Mouse (Mus musculus): ENCODE results near the gene Ccdc149.

Ccdc149 gene

DNA sequence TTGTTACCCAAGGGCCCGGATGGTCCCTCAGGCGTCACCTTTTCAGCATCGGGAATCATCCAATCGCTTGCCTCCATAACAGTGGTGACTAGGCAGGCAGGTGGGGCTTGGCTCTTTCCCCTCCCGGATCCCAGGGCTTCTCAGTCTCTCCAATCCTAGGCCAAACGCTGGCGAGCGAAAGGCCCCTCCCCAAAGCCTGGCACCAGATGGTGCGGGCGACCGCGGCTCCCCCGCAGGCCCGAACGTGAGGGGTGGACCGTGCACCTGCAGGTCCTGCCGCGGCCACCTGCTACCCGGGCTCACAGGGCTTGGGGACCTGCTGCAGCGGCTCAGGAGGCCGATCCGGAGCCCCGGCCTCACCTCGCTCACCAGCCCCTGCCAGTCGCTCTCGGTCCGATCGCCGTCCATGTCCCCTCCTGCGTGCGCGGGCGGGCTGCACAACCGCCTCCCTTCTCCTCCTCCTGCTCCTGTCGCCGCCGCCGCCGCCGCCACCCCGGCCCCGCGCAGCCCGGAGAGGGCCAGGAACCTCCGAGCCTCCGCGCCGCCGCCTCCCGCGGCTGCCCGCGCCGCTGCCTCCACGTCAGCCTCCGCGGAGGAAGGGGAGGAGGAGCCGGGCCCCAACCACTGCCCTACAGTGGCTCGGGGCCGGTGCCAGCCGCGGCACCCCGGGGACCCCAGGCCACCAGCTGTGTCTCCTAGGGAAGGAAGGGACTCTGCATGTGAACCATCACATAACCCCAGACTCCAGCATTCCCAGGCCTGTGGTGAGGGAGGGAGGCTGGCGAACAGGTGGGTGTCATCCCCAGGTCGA, at the start of gene Ccdc149:
Gene Ccdc149, minus strand, starts transcription at position 531 of the 811 bp plus-strand sequence.
- DNase-seq (ENCODE audit: low spot score), result no peak

DNA sequence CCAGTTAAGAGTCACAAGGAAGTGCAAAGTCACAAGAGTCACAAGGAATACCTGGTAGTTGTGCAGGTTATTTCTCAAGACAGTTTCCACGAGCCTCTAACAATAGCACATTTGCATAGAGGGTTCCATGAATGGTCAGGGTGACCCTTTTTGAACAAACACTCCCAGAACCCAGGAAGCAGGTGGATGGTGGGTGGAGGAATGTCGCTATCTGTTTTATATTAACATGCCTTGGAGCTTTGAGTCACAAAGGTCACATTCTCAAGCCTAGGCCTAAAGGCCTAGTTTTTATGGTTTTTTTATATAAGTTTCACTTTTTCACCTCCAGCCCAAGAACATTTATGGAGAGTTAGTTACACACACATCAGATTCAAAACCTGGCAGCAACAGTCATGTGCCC, 48.6 kb upstream of the Ccdc149 start:
- no peak for DNase-seq (ENCODE audit: low spot score)

DNA sequence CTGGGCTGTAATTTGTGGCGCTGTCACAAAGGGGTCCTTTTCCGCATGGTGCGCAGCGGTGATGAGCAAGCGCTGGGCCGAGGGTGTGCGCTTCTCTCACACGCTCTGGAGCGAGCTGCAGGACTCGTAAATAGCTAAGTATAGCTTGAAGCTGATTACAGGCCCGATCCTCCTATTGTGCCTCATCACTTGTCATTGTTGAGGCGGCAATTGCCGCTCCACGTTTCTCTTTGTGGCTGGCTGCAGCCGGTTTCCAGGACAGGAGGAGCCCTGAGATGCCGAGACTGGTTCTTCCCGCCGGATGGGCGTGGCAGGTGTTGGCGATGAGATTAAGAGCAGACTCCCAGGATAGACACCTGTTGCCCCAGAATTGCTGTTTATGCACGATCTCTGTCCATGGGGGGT, 44.8 kb upstream of the Ccdc149 start:
- peak; percentile 21 for DNase-seq (ENCODE audit: low spot score)

DNA sequence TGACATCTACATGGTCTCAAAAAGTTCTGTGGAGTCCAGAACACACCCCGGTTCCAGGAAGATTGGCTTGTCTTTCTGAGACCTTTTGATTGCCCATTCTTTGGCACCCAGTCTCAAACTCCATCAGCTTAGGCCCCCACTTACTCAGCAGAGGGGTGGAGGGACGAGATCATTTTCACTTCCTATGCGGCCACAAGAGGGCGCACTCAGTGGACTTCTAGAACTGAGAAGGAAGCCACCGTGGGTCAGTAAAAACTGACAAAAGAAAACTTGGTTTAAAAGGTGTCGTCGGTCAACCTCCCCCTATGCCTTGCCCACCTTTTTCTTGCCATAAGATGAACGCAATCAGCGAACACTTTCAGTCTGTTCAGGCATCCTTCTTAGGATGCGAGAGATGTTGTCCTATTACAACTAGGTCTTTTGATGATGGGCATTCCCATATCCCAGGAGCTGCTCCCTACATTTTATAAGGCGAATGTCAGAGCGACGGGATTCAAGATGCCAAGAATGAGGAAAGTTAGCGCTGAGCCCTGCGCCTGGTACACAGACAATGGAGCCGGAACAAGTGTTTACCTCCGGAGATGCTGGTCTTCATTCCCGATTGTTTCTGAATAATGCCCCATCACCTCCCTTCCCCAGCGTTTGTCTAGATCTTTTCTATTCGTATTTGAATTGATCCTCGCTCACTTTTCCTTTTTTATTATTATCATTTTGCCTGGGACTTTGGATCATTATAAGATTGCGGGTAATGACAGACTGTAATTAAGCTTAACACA, 44.1 kb upstream of the Ccdc149 start:
- DNase-seq (ENCODE audit: low spot score), result peak; percentile 69

DNA sequence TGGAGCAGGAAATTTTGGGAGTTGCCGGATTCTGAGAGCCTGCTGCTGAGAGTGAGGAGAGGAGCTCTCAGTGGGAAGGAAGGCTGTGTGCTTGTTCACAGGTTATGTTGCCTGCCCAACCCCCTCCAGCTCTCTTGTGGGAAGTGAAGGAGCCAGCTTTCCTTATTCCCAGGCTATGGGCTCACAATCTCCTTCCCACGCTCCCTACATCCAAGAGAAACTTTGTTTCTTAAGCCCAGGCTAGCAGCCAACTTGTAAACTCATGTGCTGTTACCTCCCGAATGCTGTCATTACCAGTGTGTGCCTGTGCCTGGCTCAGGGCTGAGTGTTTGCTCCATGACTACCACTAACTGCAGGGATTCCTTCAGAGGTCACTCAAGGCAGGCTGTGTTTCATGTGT, 39.8 kb upstream of the Ccdc149 start:
- no peak for DNase-seq (ENCODE audit: low spot score)

DNA sequence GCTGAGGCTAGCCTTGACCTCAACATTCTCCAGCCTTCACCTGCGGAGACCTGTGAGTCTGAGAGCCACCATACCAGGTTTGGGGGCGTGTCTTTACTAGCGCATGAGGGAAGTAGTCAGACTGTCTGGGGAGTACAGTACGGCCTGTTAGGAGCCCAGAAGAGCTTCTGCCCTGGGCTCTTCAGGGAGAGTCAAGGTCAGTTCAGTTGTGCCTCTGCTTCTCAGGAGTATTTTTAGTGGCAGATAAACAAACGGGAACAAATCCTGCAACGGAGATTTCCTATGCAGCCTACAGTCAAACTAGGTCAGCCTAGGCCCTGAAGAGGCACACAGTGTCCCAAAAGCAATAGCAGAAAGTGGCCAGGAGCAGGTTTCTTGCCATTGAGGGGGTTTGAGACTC, 38.1 kb upstream of the Ccdc149 start:
- DNase-seq (ENCODE audit: low spot score), result no peak

DNA sequence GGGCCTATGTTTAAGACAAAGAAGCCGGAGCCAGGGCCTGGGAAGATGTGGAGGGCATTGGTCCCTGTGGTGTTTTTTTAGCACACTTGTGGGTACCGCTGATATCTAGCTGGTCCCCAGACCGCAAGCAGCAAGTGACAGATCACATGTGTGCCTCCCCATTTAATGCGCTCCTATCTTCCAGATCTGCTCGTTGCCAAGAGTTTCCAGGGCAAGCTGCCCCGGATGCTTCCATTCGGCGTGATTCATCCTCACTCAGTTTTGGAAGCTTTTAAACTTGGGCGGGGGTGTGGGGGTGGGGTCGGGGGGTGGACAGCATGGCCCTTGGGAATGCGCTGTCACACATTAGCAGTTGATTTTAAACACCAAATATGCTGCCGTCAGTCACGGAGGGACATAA, 33.3 kb upstream of the Ccdc149 start:
- peak; percentile 42 for DNase-seq (ENCODE audit: low spot score)

DNA sequence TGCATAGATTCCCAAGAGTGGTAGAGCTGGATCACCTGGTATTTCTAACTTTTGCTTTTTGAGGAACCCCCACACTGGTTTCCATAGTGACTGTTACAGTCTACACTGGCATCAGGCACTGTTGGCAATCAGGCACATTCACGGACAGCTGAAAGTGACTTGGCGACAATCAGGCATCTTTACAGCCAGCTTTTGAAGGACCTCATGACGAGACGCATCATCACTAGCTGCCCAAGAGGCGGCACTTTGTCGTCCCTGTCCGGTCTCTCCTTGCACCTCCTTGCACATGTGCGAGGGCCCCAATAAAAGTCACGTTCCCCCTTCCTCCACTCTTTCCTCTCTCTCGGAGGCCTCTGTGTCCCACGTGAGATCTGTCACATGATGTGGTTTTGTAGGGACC, 32.8 kb upstream of the Ccdc149 start:
- DNase-seq (ENCODE audit: low spot score), result peak; percentile 59

DNA sequence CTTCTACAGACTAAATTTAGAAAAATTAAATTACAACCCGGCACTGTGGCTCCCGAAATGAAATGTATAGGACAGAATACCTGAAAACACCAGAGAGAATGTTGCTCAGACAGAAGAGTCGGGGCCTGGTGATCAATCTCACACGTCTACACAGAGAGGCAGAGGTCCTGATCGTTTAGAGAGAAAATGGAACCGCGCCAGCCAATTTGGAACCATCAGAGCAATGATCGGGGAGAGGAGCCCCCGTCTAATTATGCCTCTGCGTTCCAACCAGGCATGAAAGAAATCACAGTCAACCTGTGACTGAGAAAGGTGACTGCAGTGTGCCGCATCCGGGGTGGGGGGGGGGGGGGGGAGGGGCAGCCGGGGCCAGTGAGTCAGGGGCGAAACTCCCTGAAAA, 24.4 kb upstream of the Ccdc149 start:
- DNase-seq (ENCODE audit: low spot score), result no peak

DNA sequence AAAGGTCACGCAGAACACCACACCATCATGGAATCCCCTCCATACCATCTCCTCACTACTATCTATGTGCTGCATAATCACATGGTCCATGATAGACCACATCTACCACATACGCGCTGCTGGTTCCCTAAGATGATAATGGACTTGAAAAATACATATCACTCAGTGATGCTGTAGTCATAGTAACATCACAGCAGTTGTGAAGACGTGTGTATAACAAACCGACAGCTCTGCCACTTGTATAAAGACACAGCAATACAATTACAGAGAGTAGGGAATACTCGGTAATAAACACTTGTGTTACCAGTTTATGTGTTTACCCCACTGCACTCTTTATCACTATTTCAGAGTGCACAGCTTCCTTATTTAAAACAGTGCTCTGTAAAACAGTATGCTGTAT, 20.2 kb upstream of the Ccdc149 start:
- DNase-seq (ENCODE audit: low spot score), result no peak

DNA sequence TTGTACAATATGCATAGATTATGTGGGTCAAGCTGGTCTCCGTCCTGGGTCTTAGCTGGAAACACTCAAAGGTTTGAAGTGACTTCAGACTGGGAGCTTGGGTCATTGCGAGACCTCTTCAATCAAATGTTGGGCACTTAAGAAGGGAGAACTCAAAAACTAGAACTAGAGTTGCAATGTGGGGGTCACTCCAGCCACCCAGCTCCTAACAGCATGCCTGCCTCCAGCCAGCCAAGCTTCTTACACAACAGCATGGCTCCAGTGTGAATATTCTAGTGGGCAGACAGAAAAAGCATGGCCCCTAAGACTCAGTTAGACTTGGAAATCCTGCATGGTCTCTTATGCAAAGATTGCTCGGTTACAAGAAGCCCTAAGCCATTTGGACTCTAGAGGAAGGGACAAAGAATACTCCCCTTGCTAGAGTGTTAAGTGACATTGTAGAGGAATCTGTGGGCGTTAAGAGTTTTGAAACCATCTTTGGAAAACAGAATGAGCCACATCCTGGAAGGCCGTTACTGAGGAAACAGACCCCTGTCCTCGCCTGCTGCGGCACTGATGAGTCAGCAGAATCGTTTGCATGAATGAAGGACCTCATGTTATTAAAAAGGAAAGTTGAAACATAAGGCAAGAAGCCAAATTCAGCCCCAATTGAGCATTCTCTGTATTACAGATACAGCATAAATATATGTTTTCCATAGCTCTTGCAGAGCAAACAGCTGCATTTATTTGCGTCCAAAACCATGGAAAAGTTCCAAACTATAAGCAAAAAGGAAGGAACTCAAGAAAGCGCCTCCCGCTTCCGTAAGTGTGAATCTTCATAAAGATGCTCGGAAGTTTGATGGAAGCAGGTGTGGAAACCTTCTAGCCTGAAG, 16.5 kb upstream of the Ccdc149 start:
- no peak for DNase-seq (ENCODE audit: low spot score)

DNA sequence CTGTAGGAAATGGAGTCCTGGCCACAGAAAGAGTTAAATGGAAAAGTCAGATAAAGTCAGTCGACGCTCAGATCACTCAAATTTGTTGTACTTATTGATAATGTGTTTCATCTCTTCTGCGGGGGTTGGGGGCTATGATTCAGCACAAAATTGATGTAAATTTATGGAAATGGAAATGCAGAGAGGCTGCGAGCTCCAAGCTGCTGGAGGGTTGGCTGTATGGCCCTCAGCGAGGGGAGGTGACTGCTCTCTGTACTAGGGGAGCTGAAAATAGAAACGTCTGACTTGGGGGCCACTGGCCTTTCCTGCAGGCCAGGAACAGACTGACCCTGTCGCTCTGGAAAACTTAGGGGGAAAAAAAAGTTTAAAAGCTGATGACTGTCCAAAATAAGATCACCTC, 5.5 kb upstream of the Ccdc149 start:
- no peak for DNase-seq (ENCODE audit: low spot score)

DNA sequence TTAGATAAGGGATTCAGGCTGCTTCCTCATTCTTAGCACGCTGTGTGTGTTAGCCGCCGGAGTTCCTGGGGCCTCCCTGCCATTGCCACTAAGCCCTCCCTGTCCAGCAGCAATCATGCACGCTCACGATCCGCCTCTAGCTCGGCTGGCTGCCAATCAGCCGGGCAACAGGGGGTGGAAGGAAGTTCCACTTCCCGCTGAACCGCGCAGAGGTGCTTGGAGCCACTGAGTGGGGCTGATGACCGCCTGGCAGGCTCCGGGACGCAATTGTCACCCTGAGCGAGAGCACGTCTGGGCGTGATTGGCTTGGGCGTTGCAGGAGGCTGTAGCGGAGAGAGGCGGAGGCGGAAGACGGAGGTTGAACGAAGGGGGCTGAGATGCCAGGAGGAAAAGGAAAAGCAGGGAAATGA, 5.0 kb upstream of the Ccdc149 start:
- no peak for DNase-seq (ENCODE audit: low spot score)

DNA sequence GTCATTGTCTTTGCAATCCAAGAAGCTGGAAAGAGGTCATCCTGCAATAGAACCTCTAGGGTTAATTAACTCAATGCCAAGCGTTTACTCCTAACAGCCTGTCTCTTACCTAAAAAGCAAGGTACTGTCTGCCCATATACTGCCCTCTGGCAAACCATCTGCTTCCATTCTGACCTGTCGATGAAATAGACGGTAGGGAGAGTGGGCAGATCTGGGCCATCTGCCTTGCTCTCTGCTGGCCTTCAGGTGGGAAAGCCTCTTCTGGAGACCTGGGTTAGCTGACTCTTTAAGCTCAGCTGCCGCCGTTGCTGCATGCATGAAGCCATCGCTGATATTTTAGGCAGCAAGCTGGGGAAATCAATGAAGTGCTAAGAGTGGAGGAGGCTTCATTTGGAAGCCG, 2.7 kb upstream of the Ccdc149 start:
- DNase-seq (ENCODE audit: low spot score), result no peak

DNA sequence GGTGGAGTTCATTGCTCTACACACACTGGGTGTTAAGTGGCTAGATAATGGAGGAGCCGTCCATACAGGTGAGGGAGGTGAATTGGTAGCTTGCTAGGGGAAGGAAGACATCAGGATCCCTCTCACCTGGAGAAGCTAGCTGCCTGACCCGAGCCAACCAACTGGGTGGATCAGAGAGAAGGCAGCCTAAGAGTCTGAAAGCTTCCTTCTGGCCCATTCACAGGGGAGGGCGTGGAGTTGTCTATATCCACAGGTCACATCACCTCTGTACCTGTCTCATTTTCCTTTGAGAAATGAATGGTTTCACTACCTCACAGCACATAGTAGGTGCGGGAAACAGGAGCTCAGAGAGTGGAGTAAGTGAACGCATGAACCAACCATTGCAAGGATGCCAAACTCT, 770 bp downstream of the Ccdc149 start:
- DNase-seq (ENCODE audit: low spot score), result no peak

DNA sequence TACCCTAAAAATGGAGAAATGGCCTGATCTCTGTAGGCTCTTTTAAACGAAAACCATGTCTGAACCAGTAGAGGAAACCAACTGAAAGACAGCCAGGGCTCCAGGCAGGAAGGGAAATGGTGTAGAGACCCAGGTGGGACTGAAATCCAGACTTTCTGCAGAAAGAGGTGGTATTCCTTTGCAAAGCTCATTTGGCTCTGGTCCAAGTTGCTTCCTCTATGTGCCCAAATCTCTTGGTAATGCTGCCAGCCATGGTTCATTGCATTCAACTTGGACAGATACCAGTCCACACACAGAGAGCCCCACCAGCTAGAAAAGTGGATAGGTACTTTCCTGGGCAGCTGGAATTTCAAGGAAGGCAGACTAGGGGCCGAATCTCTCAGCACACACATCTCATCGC, 3.5 kb downstream of the Ccdc149 start:
- DNase-seq (ENCODE audit: low spot score), result no peak

DNA sequence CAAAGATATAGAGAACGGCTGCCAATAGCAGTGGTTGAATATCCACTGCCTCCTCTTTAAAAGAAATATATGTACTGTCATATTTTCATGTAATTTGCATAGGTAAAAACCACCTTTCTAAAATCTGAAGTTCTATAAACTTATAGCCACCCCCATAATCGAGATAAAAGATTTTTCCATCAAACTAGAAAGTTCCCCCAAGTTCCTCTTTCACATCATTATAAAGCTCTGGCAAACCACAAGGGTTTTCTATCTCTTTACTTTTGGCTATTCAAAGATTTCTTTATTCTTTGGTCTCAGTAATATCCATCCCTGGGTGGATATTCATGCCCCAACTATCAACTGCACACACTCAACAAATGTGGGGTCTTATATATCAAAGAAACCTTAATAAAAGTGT, 8.9 kb downstream of the Ccdc149 start:
- no peak for DNase-seq (ENCODE audit: low spot score)

DNA sequence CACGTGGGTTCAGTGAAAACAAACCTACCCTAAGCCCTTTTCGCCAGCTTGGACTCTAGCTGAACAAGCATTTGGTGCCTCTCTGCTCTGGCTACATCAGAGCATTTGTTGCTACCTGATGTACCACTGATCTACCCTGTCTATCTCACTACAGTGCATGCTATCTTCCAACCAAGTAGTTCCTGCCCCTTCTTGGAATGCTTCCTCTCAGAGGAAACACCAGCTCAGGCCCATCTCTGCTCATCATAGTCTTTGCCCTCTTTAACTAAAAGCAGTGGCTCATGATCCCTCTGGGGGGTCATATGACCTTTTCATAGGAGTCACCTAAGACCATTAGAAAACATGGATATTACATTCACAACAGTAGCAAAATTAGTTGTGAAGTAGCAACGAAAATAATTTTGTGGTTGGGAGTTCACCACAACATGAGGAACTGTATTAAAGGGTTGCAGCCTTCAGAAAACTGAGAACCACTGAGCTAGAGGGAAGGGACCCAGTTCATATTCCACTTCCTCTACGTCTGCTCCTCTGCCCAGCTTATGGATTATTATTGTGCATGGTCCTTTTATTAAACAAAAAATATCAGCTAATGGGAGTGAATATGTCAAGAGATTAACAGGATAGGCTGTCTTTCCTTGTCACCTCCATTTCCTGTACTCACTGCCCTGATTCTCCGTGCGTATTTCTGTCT, 9.7 kb downstream of the Ccdc149 start:
- no peak for DNase-seq (ENCODE audit: low spot score)

DNA sequence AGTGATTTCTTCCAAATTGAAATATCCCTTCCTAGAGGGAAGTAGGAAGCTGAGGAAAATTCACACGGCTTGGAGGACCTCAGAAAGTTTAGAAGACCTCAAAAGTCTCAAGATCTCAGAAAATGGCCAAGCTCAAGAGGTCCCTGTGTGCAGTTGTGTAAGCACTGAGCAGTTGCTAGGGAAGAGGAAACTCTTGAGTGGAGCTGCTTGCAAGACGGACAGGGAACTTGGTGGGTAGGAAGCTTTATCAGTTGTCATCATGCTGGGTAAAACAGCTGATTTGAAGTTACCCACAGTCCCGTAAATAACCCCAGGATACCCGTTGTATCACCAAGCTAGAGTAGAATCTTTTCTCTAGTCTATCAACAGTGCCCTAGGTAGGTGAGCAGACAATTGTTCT, 12.0 kb downstream of the Ccdc149 start:
- no peak for DNase-seq (ENCODE audit: low spot score)

DNA sequence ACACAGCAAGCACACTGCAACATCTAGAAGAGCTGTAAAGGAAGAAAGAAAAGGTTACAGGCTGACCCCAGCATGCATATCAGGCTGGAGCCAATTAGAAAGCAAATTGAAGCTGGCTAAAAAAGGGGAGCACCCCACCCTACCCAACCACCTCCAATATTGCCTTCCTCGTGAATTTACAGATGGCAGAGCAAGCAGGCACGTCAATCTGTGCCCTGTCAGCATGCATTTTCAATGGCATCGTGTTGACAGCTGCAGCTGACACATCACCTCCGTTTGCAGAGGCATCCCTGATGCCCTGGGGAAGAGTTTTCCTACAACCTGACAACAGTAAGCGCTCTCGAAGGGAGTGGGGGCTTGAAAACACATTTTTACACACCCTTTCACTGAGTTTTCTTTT, 14.2 kb downstream of the Ccdc149 start:
- no peak for DNase-seq (ENCODE audit: low spot score)

DNA sequence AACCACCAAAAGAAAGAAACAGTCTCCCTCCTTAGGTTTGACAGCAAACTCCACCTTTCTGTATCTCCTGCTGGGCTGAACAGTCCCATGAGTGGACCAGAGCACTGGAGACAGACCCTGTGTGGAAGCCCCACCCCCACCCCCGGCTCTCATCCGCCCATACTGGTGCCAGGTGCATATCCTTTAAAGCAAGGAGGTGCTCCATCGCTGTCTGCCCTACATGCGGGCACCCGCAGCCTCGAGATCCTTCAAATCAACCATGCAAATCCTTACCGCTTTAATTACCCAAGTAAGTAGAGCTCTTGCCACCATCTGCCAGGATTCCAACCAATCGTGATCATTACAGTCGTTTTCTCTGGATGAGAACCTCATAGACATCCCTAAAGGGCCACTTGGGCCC, 20.5 kb downstream of the Ccdc149 start:
- no peak for DNase-seq (ENCODE audit: low spot score)

DNA sequence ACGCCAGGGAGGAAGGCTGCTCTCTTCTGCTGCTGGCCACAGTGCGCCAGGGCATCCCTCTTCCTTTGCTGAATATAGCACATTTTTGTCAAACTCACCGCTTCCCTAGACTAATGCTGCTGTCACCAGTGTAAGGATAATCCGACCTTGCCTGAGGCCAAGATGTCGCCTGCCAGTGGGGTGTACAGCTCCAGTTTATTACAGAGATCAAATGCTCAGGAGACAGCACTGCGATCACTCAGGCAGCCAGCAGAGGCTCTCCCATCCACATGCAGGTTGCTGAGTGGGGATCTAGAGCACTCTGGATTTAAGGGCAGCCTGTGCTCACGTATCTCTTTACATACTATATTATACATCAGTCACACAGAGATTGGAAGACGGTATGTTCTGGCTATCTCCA, 22.1 kb downstream of the Ccdc149 start:
- no peak for DNase-seq (ENCODE audit: low spot score)

Data from MN1 (cell line).